Mouse (Mus musculus) kidney, postnatal 10 days (tissue): ENCODE results near the gene Trak2.
"Not testable (repeated sequence)": the region's sequence is repeated elsewhere in the genome, so short reads cannot be mapped to it uniquely, and the experiment has no call there.

Experiments used
- DNase-seq: peaks from one replicate; pipeline ENCODE4 v3.0.0; 2021; ENCODE audit warnings: mixed read lengths

The Trak2 gene

GRCm38 (mm10) chr1:58973366-58974221, at the start of gene Trak2, which contains the start of gene Stradb:
TSS of gene Trak2 (minus strand) at chr1:58973430.
TSS of gene Stradb (plus strand) at chr1:58973522.
- peak; percentile 97 for DNase-seq

- no peak for DNase-seq
Observed at GRCm38 (mm10) chr1:59021556-59021955, 48.3 kb upstream of the Trak2 start.

GRCm38 (mm10) chr1:59009250-59009649, 36.0 kb upstream of the Trak2 start:
- DNase-seq = peak; percentile 47

- no peak for DNase-seq
Observed at GRCm38 (mm10) chr1:58995313-58995712, 22.1 kb upstream of the Trak2 start.

GRCm38 (mm10) chr1:58993723-58994122, 20.5 kb upstream of the Trak2 start:
- no peak for DNase-seq

GRCm38 (mm10) chr1:58993144-58993543, 19.9 kb upstream of the Trak2 start:
- DNase-seq = no peak

- no peak for DNase-seq
Observed at GRCm38 (mm10) chr1:58984586-58984985, 11.4 kb upstream of the Trak2 start.

- DNase-seq = no peak
Observed at GRCm38 (mm10) chr1:58982276-58982675, 9.0 kb upstream of the Trak2 start.

GRCm38 (mm10) chr1:58972851-58973365, 322 bp downstream of the Trak2 start:
- no peak for DNase-seq

GRCm38 (mm10) chr1:58971097-58971496, 2.1 kb downstream of the Trak2 start:
- DNase-seq = no peak

GRCm38 (mm10) chr1:58970054-58970453, 3.2 kb downstream of the Trak2 start:
- no peak for DNase-seq

GRCm38 (mm10) chr1:58967534-58967933, 5.7 kb downstream of the Trak2 start:
- no peak for DNase-seq

- DNase-seq = no peak
Observed at GRCm38 (mm10) chr1:58962865-58963264, 10.4 kb downstream of the Trak2 start.

GRCm38 (mm10) chr1:58962418-58962817, 10.8 kb downstream of the Trak2 start:
- DNase-seq = no peak

- DNase-seq = peak; percentile 63
Observed at GRCm38 (mm10) chr1:58961152-58961893, 11.9 kb downstream of the Trak2 start.

GRCm38 (mm10) chr1:58959682-58960081, 13.5 kb downstream of the Trak2 start:
- no peak for DNase-seq

- not testable (repeated sequence) for DNase-seq
Observed at GRCm38 (mm10) chr1:58958789-58959526, 14.3 kb downstream of the Trak2 start.

GRCm38 (mm10) chr1:58957931-58958330, 15.3 kb downstream of the Trak2 start:
- DNase-seq = no peak

- peak; percentile 55 for DNase-seq
Observed at GRCm38 (mm10) chr1:58956229-58956628, 17.0 kb downstream of the Trak2 start.

- no peak for DNase-seq
Observed at GRCm38 (mm10) chr1:58955716-58956115, 17.5 kb downstream of the Trak2 start.

- DNase-seq = no peak
Observed at GRCm38 (mm10) chr1:58954578-58955410, 18.4 kb downstream of the Trak2 start.
